Mouse (Mus musculus): ENCODE measurements around the gene Cabp4.

DNA sequence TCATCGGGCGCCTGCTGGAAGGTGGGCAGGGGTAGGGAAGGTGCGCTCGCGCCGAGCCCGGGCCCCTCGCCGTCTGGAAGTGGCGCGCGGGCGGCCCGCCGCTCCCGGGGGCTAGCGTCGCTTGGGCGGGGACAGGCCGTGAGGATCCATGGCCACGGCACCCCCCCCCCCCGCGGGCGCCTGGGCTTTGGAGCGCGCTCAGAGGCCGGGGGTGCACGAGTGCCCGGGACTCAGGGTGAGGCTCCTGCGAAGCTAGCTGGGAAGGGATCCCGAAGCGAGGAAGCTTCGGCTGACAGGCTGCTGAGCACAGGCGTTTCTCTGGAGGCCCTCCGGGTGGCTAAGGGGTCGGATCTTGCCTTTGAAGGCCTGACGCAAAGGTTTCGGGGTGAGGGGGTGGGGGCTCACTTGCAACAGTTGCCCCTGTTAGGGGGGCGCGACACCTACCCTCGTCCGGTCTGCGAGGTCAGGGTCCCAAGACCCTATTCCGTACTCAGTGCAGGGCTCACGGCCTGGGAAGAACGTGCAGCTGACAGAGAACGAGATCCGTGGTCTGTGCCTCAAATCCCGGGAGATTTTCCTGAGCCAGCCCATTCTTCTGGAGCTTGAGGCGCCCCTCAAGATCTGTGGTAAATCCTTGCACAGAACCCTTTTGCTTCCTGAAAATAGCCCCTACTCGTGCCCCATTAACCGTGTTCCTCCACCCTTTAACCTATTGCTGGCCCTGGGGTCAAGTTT, 48.6 kb upstream of the Cabp4 start:
- TF ChIP-seq CTCF (IDR thresholded peaks at IDR 0.05; ENCODE audit: control insufficient read depth, insufficient read depth, insufficient replicate concordance, low read depth, low read length) (no peak), POLR2A (IDR thresholded peaks at IDR 0.05; ENCODE audit: control insufficient read depth, low read depth, low read length) (no peak)

Measured in testis, adult 2 months (tissue).